Mouse (Mus musculus): Measurements from ENCODE around the gene Rcn3. TPM values are rescaled to one million over a fixed set of nuclear protein-coding genes. Genes with fewer than 3 reads are reported as not detected.

The Rcn3 gene
- total and polyA plus RNA-seq, 3 experiments: 0.38 TPM; not detected in 2

DNA sequence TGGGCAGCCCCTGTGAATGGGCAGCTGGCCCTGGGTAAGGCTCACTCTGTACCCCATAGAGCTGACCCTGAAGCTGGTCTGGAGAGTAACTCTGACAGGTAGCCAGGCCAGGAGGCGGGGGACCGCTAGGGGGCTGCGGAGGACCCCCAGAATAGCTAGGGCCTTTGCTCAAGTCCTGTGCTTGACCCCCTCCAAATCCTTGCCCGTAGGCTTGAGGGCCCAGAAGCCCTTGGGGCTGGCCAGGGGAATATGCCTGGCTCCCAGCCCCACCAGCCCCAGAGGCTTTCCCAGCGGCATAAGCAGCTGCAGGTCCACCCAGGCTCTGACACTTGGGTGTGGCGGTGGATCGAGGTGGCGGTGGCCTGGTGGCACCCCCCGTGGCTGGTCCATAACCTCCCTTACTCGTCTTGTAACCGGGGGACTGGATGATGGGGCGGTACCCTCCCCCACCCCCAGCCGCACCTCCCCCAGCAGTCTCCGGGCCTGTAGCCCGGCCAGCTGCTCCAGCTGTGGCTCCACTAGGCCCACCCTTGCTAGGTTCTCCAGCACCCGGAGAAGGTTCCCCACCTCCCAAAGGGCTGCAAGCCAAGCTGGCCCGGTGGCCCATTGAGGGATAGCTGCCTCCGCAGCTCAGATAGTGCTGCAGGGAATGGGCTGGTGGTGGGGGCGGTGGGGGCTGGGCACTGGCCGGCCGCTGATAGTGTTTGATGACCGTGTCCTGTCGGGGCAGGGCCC lies 42.9 kb downstream of the Rcn3 start:
- TF ChIP-seq NELFE (IDR thresholded peaks at IDR 0.05; ENCODE audit: low read depth, low read length) (no peak), PAX5 (IDR thresholded peaks at IDR 0.05; ENCODE audit: low read length) (no peak), POLR2A (IDR thresholded peaks at IDR 0.05; ENCODE audit: low read depth, low read length) (no peak), HCFC1 (IDR thresholded peaks at IDR 0.05; ENCODE audit: low read depth, low read length) (no peak)
- in situ Hi-C loops (cut with MboI; ENCODE audit: low pct_ligation_motif_present, low pct_unique_long_range_greater_than_20kb, low sequenced_read_pairs) (loop anchor here (5.0 kb wide), 1 partner anchor 62 kb away; the partner anchor contains the start of gene Prmt1), dilution Hi-C loops (cut with MboI; ENCODE audit: extremely low pct_ligation_motif_present, extremely low pct_unique_long_range_greater_than_20kb, low sequenced_read_pairs) (no loop called here)
- no peak overlapping the region for H3K4me3 ChIP-seq (replicated peaks in 1 of 3; ENCODE audit: low read depth in 2 of 3, low read length in 2 of 3, poor library complexity in 1 of 3)
- peaks cover 54 to 55% of the 10 kb centered on the region in 2 experiments for H3K36me3 ChIP-seq (replicated peaks in 1 of 2; ENCODE audit: control insufficient read depth in 1 of 2, insufficient read depth in 1 of 2, low read length in 1 of 2)
- no peak for DNase-seq (ENCODE audit: extremely low read depth)
- no peaks in the 10 kb centered on the region for H3K27me3 ChIP-seq (replicated peaks)
- H3K9me3 ChIP-seq (replicated peaks; ENCODE audit: low read length): no peaks in the 10 kb centered on the region
- H3K27ac ChIP-seq (ENCODE audit: insufficient read depth, low read depth): no peak overlapping the region
- no peak overlapping the region for H3K4me2 ChIP-seq (ENCODE audit: insufficient read depth, low read depth, poor library complexity, severe bottlenecking)
- H3K4me1 ChIP-seq (ENCODE audit: control insufficient read depth in 1 of 2, insufficient read depth in 2 of 2): peaks cover 0 to 10% of the 10 kb centered on the region in 2 experiments; a peak in 2 of 4 replicates
- H3K9ac ChIP-seq (ENCODE audit: insufficient read depth, low read depth): no peak overlapping the region
- peaks cover 5% of the 10 kb centered on the region for H3K79me2 ChIP-seq (replicated peaks; ENCODE audit: control insufficient read depth, extremely low read depth, insufficient read depth, poor library complexity, severe bottlenecking)

DNA sequence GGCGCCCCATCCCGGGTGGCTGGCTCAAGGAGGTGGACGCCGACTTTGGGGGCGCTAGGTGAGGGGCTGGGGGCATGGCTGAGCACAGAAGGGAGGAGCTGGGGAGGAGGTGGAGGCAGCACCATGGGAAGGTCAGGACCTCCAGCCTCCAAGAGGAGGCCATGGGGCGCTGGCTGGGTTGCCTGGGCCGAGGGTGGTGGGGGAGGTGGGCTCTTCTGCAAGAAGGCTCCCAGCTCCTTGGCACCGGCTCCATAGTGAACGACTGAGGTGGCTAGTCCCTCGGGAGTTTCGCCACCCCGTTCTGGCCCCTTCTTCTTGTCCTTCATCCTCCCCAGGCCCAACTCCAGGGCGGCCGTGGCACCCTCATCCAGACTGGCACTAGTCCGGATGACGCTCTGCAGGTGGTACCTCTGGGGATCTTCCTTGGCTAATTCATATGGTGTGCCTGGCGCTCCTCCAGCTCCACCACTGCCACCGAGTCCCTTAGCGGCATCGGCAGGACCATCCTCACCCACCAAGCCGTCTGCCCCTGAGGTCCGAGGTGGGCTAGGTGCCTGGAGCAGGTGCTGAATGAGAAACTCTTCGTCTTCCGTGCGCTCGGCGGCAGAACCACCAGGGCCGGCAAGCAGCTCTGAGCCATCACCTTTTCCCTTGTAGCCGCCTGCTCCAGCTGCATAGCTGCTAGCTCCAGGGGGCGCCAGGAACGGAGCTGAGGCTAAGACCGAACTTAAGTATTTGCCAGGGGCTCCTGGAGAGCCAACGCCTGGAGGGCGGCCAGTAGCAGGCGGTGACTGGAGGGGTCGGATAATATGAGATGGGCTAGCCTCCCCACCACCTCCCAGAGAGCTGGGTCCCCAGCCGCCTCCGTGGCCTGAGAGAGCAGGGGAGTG lies 43.8 kb downstream of the Rcn3 start:
- H3K27ac ChIP-seq (ENCODE audit: insufficient read depth, low read depth): no peak overlapping the region
- no peaks in the 10 kb centered on the region for H3K27me3 ChIP-seq (replicated peaks)
- no peak for DNase-seq (ENCODE audit: extremely low read depth)
- H3K79me2 ChIP-seq (replicated peaks; ENCODE audit: control insufficient read depth, extremely low read depth, insufficient read depth, poor library complexity, severe bottlenecking): peaks cover 5% of the 10 kb centered on the region
- dilution Hi-C loops (cut with MboI; ENCODE audit: extremely low pct_ligation_motif_present, extremely low pct_unique_long_range_greater_than_20kb, low sequenced_read_pairs) (no loop called here), in situ Hi-C loops (cut with MboI; ENCODE audit: low pct_ligation_motif_present, low pct_unique_long_range_greater_than_20kb, low sequenced_read_pairs) (loop anchor here (5.0 kb wide), 1 partner anchor 61 kb away; the partner anchor contains the start of gene Prmt1)
- H3K4me3 ChIP-seq (replicated peaks in 1 of 3; ENCODE audit: low read depth in 2 of 3, low read length in 2 of 3, poor library complexity in 1 of 3): no peak overlapping the region
- no peak overlapping the region for H3K4me2 ChIP-seq (ENCODE audit: insufficient read depth, low read depth, poor library complexity, severe bottlenecking)
- peaks cover 0 to 10% of the 10 kb centered on the region in 2 experiments; a peak in 2 of 4 replicates for H3K4me1 ChIP-seq (ENCODE audit: control insufficient read depth in 1 of 2, insufficient read depth in 2 of 2)
- TF ChIP-seq ELF1 (IDR thresholded peaks at IDR 0.05; ENCODE audit: low read depth, low read length) (no peak), ETS1 (conservative IDR thresholded peaks at IDR 0.05; ENCODE audit: low read depth, low read length) (no peak), PAX5 (IDR thresholded peaks at IDR 0.05; ENCODE audit: low read length) (no peak), NELFE (IDR thresholded peaks at IDR 0.05; ENCODE audit: low read depth, low read length) (no peak), ZC3H11A (IDR thresholded peaks at IDR 0.05; ENCODE audit: low read depth, low read length) (no peak), GABPA (IDR thresholded peaks at IDR 0.05; ENCODE audit: insufficient replicate concordance, low read depth, low read length) (no peak), HCFC1 (IDR thresholded peaks at IDR 0.05; ENCODE audit: low read depth, low read length) (no peak), MAFK (IDR thresholded peaks at IDR 0.05; ENCODE audit: insufficient replicate concordance, low read length) (no peak), MAZ (IDR thresholded peaks at IDR 0.05; ENCODE audit: low read depth, low read length) (no peak), NRF1 (IDR thresholded peaks at IDR 0.05; ENCODE audit: low read depth, low read length) (no peak), SMC3 (IDR thresholded peaks at IDR 0.05; ENCODE audit: low read depth, low read length) (no peak), MXI1 (IDR thresholded peaks at IDR 0.05; ENCODE audit: low read depth, low read length) (no peak), ZNF384 (IDR thresholded peaks at IDR 0.05; ENCODE audit: low read depth, low read length) (no peak), UBTF (IDR thresholded peaks at IDR 0.05; ENCODE audit: low read depth, low read length) (no peak), IRF4 (IDR thresholded peaks at IDR 0.05; ENCODE audit: low read depth, low read length) (no peak), USF2 (conservative IDR thresholded peaks at IDR 0.05; ENCODE audit: low read depth, low read length) (no peak), JUN (IDR thresholded peaks at IDR 0.05; ENCODE audit: insufficient read depth, low read depth, low read length) (no peak), ZKSCAN1 (IDR thresholded peaks at IDR 0.05; ENCODE audit: borderline replicate concordance, low read depth, low read length) (no peak)
- no peak overlapping the region for H3K9ac ChIP-seq (ENCODE audit: insufficient read depth, low read depth)
- H3K9me3 ChIP-seq (replicated peaks; ENCODE audit: low read length): no peaks in the 10 kb centered on the region
- H3K36me3 ChIP-seq (replicated peaks in 1 of 2; ENCODE audit: control insufficient read depth in 1 of 2, insufficient read depth in 1 of 2, low read length in 1 of 2): peaks cover 61 to 62% of the 10 kb centered on the region in 2 experiments

All from CH12.LX (cell line).